21 mouse cellular contexts compared by ENCODE assay signal in genomic region chr3:95631304-95631703, GRCm38 (mm10). TPM values are rescaled to one million over a fixed set of nuclear protein-coding genes. Genes with fewer than 3 reads are reported as not detected.
DNase-seq lines count a peak whose midpoint lies in the region; ATAC-seq and TF ChIP-seq lines count a peak whose summit lies in the region.
"Had no signal": no experiment of that assay in that cellular context is flagged by ENCODE, and none has a peak within 500 bp of the region (broad histone marks: within the 10 kb centered on the region; RNA-seq: fewer than 3 reads in every experiment).

No protein-coding gene starts in this region.

- no peak for TF ChIP-seq EP300 in ES-Bruce4 (IDR thresholded peaks at IDR 0.05; ENCODE audit: insufficient read depth, low read depth, low read length)

- no peak for TF ChIP-seq CTCF in ES-Bruce4 (IDR thresholded peaks at IDR 0.05; ENCODE audit: low read depth, low read length)
- no peak for TF ChIP-seq CTCF in bone marrow macrophage, adult 2 months (IDR thresholded peaks at IDR 0.05; ENCODE audit: low read depth, low read length)

- no peak for ATAC-seq in heart, embryonic 11.5 days (replicated peaks; ENCODE audit: insufficient number of reproducible peaks, low FRiP score, low TSS enrichment)
- ATAC-seq: forebrain, embryonic 16.5 days; inflammation-experienced regulatory T-cells, adult 6 months had no signal

- no peak overlapping the region for H3K4me2 ChIP-seq in heart, embryonic 11.5 days
- H3K4me2 ChIP-seq: embryonic facial prominence, embryonic 13.5 days; forebrain, embryonic 12.5 days; heart, embryonic 13.5 days; hindbrain, embryonic 15.5 days had no signal

- no peak overlapping the region for H3K4me3 ChIP-seq in heart, embryonic 11.5 days (ENCODE audit: low read depth, low read length)
- H3K4me3 ChIP-seq in ES-Bruce4 (ENCODE audit: low read depth, low read length) (no peak overlapping the region), macrophage (ENCODE audit: inconsistent target) (no peak overlapping the region)
- no peak overlapping the region for H3K4me3 ChIP-seq in bone marrow macrophage, adult 2 months (ENCODE audit: insufficient read depth, low read length)
- H3K4me3 ChIP-seq: embryonic facial prominence, embryonic 13.5 days; forebrain, embryonic 12.5 days; heart, adult 2 months; heart, embryonic 13.5 days; hindbrain, embryonic 15.5 days had no signal

- H3K4me1 ChIP-seq in heart, embryonic 11.5 days (ENCODE audit: control insufficient read depth, insufficient read depth, low read length), result peaks cover 6% of the 10 kb centered on the region; the same call in 1 of the 2 replicates
- peaks cover 6% of the 10 kb centered on the region for H3K4me1 ChIP-seq in ES-Bruce4 (ENCODE audit: control insufficient read depth, insufficient read depth, low read length)
- peaks cover 78% of the 10 kb centered on the region for H3K4me1 ChIP-seq in bone marrow macrophage, adult 2 months (ENCODE audit: control insufficient read depth, insufficient read depth, low read length)

- DNase-seq in heart, adult 18-20 months, result no peak
- no peak for DNase-seq in left cerebral cortex, postnatal 14 days (ENCODE audit: low spot score in 2 of 2)
- DNase-seq: adrenal gland, adult 2 months; adrenal gland, postnatal 36 days; cerebellum, adult 18-20 months; cerebellum, adult 9-11 months; cerebellum, postnatal 36 days; gastrocnemius, postnatal 36 days; heart, adult 2 months; heart, postnatal 36 days had no signal

- H3K9ac ChIP-seq in heart, embryonic 11.5 days (ENCODE audit: low read depth, low read length), result no peak overlapping the region
- H3K9ac ChIP-seq in ES-Bruce4 (ENCODE audit: low read depth, poor library complexity, severe bottlenecking), result peak overlapping the region; percentile 17; the same call in 1 of the 2 replicates
- H3K9ac ChIP-seq: embryonic facial prominence, embryonic 13.5 days; forebrain, embryonic 12.5 days; hindbrain, embryonic 15.5 days had no signal

- no peaks in the 10 kb centered on the region for H3K9me3 ChIP-seq in heart, embryonic 11.5 days (replicated peaks; ENCODE audit: control insufficient read depth, low read length)
- H3K9me3 ChIP-seq in ES-Bruce4 (replicated peaks; ENCODE audit: control insufficient read depth, insufficient read depth, low read length, poor library complexity, severe bottlenecking), result no peaks in the 10 kb centered on the region
- H3K9me3 ChIP-seq: embryonic facial prominence, embryonic 13.5 days; forebrain, embryonic 12.5 days; heart, embryonic 13.5 days; hindbrain, embryonic 15.5 days had no signal

- intact Hi-C loops in left cerebral cortex, postnatal 14 days (cut with DNase I), result no loop called here

- WGBS in heart, embryonic 11.5 days (ENCODE audit: insufficient replicate concordance), result 77% methylated on average over 6 of the region's 6 CpGs
- whole genome bisulfite sequencing in macrophage (ENCODE audit: missing documents), result 82% methylated on average over 6 of the region's 6 CpGs

- peaks cover 78% of the 10 kb centered on the region for H3K79me2 ChIP-seq in macrophage (ENCODE audit: inconsistent target)

- H3K27me3 ChIP-seq in heart, embryonic 11.5 days (ENCODE audit: control insufficient read depth, insufficient read depth, low read length), result no peaks in the 10 kb centered on the region
- no peaks in the 10 kb centered on the region for H3K27me3 ChIP-seq in ES-Bruce4 (ENCODE audit: control insufficient read depth, insufficient read depth, low read length, poor library complexity, severe bottlenecking)
- H3K27me3 ChIP-seq: CH12.LX; embryonic facial prominence, embryonic 13.5 days; forebrain, embryonic 12.5 days; heart, embryonic 13.5 days; hindbrain, embryonic 15.5 days had no signal

- no peak for TF ChIP-seq POLR2A in ES-Bruce4 (IDR thresholded peaks at IDR 0.05; ENCODE audit: insufficient read depth, low read length)
- TF ChIP-seq POLR2A in bone marrow macrophage, adult 2 months (IDR thresholded peaks at IDR 0.05; ENCODE audit: borderline replicate concordance, low read depth, low read length), result no peak

- H3K27ac ChIP-seq in heart, embryonic 11.5 days (ENCODE audit: low read depth, low read length), result 0 out of 2 replicates have a peak overlapping the region, but pooled peaks have one; percentile 6
- H3K27ac ChIP-seq in ES-Bruce4 (ENCODE audit: insufficient read depth, low read length), result no peak overlapping the region
- peak overlapping the region; percentile 97 for H3K27ac ChIP-seq in bone marrow macrophage, adult 2 months (ENCODE audit: insufficient read depth, low read depth, low read length)
- peak overlapping the region; percentile 94 for H3K27ac ChIP-seq in macrophage
- H3K27ac ChIP-seq: embryonic facial prominence, embryonic 13.5 days; forebrain, embryonic 12.5 days; hindbrain, embryonic 15.5 days had no signal

- peaks cover 51% of the 10 kb centered on the region for H3K36me3 ChIP-seq in heart, embryonic 11.5 days (ENCODE audit: control insufficient read depth, insufficient read depth, low read length)
- H3K36me3 ChIP-seq in ES-Bruce4 (ENCODE audit: control insufficient read depth, insufficient read depth, low read length, poor library complexity, severe bottlenecking), result peaks cover 68% of the 10 kb centered on the region
- peaks cover 30% of the 10 kb centered on the region for H3K36me3 ChIP-seq in macrophage (ENCODE audit: inconsistent target)

RNA-seq across cellular contexts. Expression of gene Ensa, which starts 6.5 kb away (rescaled TPM):
- 52.7 and 55.4 TPM in 2 replicates for polyA plus RNA-seq in heart, embryonic 11.5 days (2014; fragmentation: Nextera tagmentation; extraction: Ambion mirVana)
- total RNA-seq in heart, adult 18-20 months (2021), result 10 to 100 TPM; 74.3 to 75.2 TPM
- polyA plus RNA-seq in ES-Bruce4 (2011; ENCODE audit: insufficient read depth, insufficient read length, low read depth, missing spikeins), result 67.4 and 68.5 TPM in 2 replicates
- polyA plus RNA-seq in bone marrow macrophage, adult 2 months (2012; ENCODE audit: insufficient read depth, insufficient read length, missing spikeins), result 99.2 and 115 TPM in 2 replicates
- 100 to 1,000 TPM; 114 to 467 (median 312) TPM for total RNA-seq in macrophage (2018; cell fraction: chromatin; rRNA removed)
- 100 to 1,000 TPM in 22 of 26 experiments, 10 to 100 TPM in 4; 85.2 to 121 (median 110) TPM for total RNA-seq in macrophage (2018; cell fraction: cytosol; rRNA removed)
- total RNA-seq in macrophage (2018; cell fraction: nucleus; rRNA removed), result 100 to 1,000 TPM; 134 to 367 (median 267) TPM
- 79.1 to 122 TPM (median 121 TPM) in 3 replicates for polyA plus RNA-seq in macrophage (2018)
- total RNA-seq in left cerebral cortex, postnatal 14 days (2021), result 100 to 1,000 TPM; 332 to 337 TPM

RNA-seq across cellular contexts. Expression of gene Mcl1, which starts 27.3 kb away (rescaled TPM):
- polyA plus RNA-seq in heart, embryonic 11.5 days (2014; fragmentation: Nextera tagmentation; extraction: Ambion mirVana), result 46.3 and 49.8 TPM in 2 replicates
- 100 to 1,000 TPM; 159 to 167 TPM for total RNA-seq in heart, adult 18-20 months (2021)
- 247 and 264 TPM in 2 replicates for polyA plus RNA-seq in ES-Bruce4 (2011; ENCODE audit: insufficient read depth, insufficient read length, low read depth, missing spikeins)
- 565 and 578 TPM in 2 replicates for polyA plus RNA-seq in bone marrow macrophage, adult 2 months (2012; ENCODE audit: insufficient read depth, insufficient read length, missing spikeins)
- total RNA-seq in macrophage (2018; cell fraction: chromatin; rRNA removed), result 1,000 to 10,000 TPM in 10 of 26 experiments, 100 to 1,000 TPM in 16; 471 to 2,042 (median 842) TPM
- total RNA-seq in macrophage (2018; cell fraction: cytosol; rRNA removed), result 1,000 to 10,000 TPM in 4 of 26 experiments, 100 to 1,000 TPM in 22; 492 to 1,133 (median 611) TPM
- total RNA-seq in macrophage (2018; cell fraction: nucleus; rRNA removed), result 1,000 to 10,000 TPM in 21 of 26 experiments, 100 to 1,000 TPM in 5; 701 to 2,394 (median 1,238) TPM
- polyA plus RNA-seq in macrophage (2018), result 251 to 507 TPM (median 488 TPM) in 3 replicates
- 10 to 100 TPM; 58.6 to 69.2 TPM for total RNA-seq in left cerebral cortex, postnatal 14 days (2021)

RNA-seq across cellular contexts. Expression of gene Golph3l, which starts 42.6 kb away (rescaled TPM):
- 27.8 and 32.0 TPM in 2 replicates for polyA plus RNA-seq in heart, embryonic 11.5 days (2014; fragmentation: Nextera tagmentation; extraction: Ambion mirVana)
- total RNA-seq in heart, adult 18-20 months (2021), result 10 to 100 TPM; 18.0 to 19.9 TPM
- polyA plus RNA-seq in ES-Bruce4 (2011; ENCODE audit: insufficient read depth, insufficient read length, low read depth, missing spikeins) (39.0 and 40.7 TPM in 2 replicates), macrophage (2018) (26.9 to 64.7 TPM (median 54.7 TPM) in 3 replicates)
- 66.3 and 75.3 TPM in 2 replicates for polyA plus RNA-seq in bone marrow macrophage, adult 2 months (2012; ENCODE audit: insufficient read depth, insufficient read length, missing spikeins)
- 10 to 100 TPM in 21 of 26 experiments, 1 to 10 TPM in 5; 5.6 to 34.5 (median 13.8) TPM for total RNA-seq in macrophage (2018; cell fraction: chromatin; rRNA removed)
- total RNA-seq in macrophage (2018; cell fraction: cytosol; rRNA removed), result 10 to 100 TPM; 26.5 to 66.4 (median 50.5) TPM
- 10 to 100 TPM; 12.6 to 47.2 (median 23.5) TPM for total RNA-seq in macrophage (2018; cell fraction: nucleus; rRNA removed)
- 10 to 100 TPM; 15.8 to 21.1 TPM for total RNA-seq in left cerebral cortex, postnatal 14 days (2021)

RNA-seq across cellular contexts. Expression of gene Adamtsl4, which starts 56.4 kb away (rescaled TPM):
- 3.5 and 5.1 TPM in 2 replicates for polyA plus RNA-seq in heart, embryonic 11.5 days (2014; fragmentation: Nextera tagmentation; extraction: Ambion mirVana)
- 10 to 100 TPM; 39.1 to 40.6 TPM for total RNA-seq in heart, adult 18-20 months (2021)
- polyA plus RNA-seq in ES-Bruce4 (2011; ENCODE audit: insufficient read depth, insufficient read length, low read depth, missing spikeins) (6.9 and 10.1 TPM in 2 replicates), macrophage (2018) (0.38 to 3.1 TPM (median 1.9 TPM) in 3 replicates)
- 2.4 and 2.6 TPM in 2 replicates for polyA plus RNA-seq in bone marrow macrophage, adult 2 months (2012; ENCODE audit: insufficient read depth, insufficient read length, missing spikeins)
- 1 to 10 TPM in 21 of 26 experiments, under 1 TPM in 5; 0.40 to 8.2 (median 3.2) TPM for total RNA-seq in macrophage (2018; cell fraction: chromatin; rRNA removed)
- 1 to 10 TPM in 13 of 26 experiments, under 1 TPM in 13; 0.22 to 4.1 (median 1.2) TPM for total RNA-seq in macrophage (2018; cell fraction: cytosol; rRNA removed)
- 1 to 10 TPM in 21 of 26 experiments, under 1 TPM in 5; 0.21 to 9.6 (median 2.3) TPM for total RNA-seq in macrophage (2018; cell fraction: nucleus; rRNA removed)
- 1 to 10 TPM; 2.0 TPM for total RNA-seq in left cerebral cortex, postnatal 14 days (2021)
